Mouse (Mus musculus) lung, postnatal 0 days (tissue): ENCODE measurements at regions not wholly inside any gene's neighbourhood (a gene's known extent, or its start where the extent isn't known, plus 50 kb on each side); places are given as distances from the start of the nearest gene placed in this dataset.

Experiments
- CTCF ChIP-seq: IDR thresholded peaks from 2 replicates; pipeline ENCODE4 v1.5.1; 2016; ENCODE audit warnings: antibody characterized with exemption, mild to moderate bottlenecking
- EP300 ChIP-seq: IDR thresholded peaks from 2 replicates; pipeline ENCODE4 v1.6.1; 2016; ENCODE audit warnings: antibody characterized with exemption, mild to moderate bottlenecking, control low read depth

- TF ChIP-seq CTCF (no peak), EP300 (no peak)
These were observed 115.1 kb downstream of the Sall1 start for GRCm38 (mm10) chr8:88928675-88929377.
